Mouse (Mus musculus): ENCODE data around the gene Banf2. TPM values are rescaled to one million over a fixed set of nuclear protein-coding genes. Genes with fewer than 3 reads are reported as not detected.

Gene Banf2
- polyA plus RNA-seq, 1 experiment = not detected

GRCm38 (mm10) chr2:144072642-144073041 lies 39.8 kb downstream of the Banf2 start:
- TF ChIP-seq POLR2A (IDR thresholded peaks at IDR 0.05; ENCODE audit: low read depth, low read length) (no peak), CTCF (conservative IDR thresholded peaks at IDR 0.05; ENCODE audit: insufficient read depth, insufficient read length, low read depth, low read length) (no peak)
- no peaks in the 10 kb centered on the region for H3K36me3 ChIP-seq (ENCODE audit: control insufficient read depth, insufficient read depth, low read length)
- no peak overlapping the region for H3K27ac ChIP-seq (ENCODE audit: insufficient read depth, low read depth, low read length)
- no peaks in the 10 kb centered on the region for H3K27me3 ChIP-seq (replicated peaks; ENCODE audit: control insufficient read depth, insufficient read depth, low read length)
- 48% methylated on average over 7 of the region's 7 CpGs for WGBS
- no peaks in the 10 kb centered on the region for H3K4me1 ChIP-seq (ENCODE audit: control insufficient read depth, insufficient read depth, low read length)
- no peak overlapping the region for H3K4me3 ChIP-seq (ENCODE audit: insufficient read depth, low read depth, low read length)
- no peak for DNase-seq

- Histone ChIP-seq H3K27me3 (replicated peaks; ENCODE audit: control insufficient read depth, insufficient read depth, low read length) (no peaks in the 10 kb centered on the region), H3K36me3 (ENCODE audit: control insufficient read depth, insufficient read depth, low read length) (no peaks in the 10 kb centered on the region), H3K27ac (ENCODE audit: insufficient read depth, low read depth, low read length) (no peak overlapping the region), H3K4me3 (ENCODE audit: insufficient read depth, low read depth, low read length) (no peak overlapping the region), H3K4me1 (ENCODE audit: control insufficient read depth, insufficient read depth, low read length) (no peaks in the 10 kb centered on the region)
- no peak for DNase-seq
- no peak for TF ChIP-seq CTCF (conservative IDR thresholded peaks at IDR 0.05; ENCODE audit: insufficient read depth, insufficient read length, low read depth, low read length)
- no peak for TF ChIP-seq POLR2A (IDR thresholded peaks at IDR 0.05; ENCODE audit: low read depth, low read length)
- 98% methylated on average over 5 of the region's 5 CpGs for WGBS
These were observed 41.2 kb downstream of the Banf2 start for GRCm38 (mm10) chr2:144074059-144074458.

DNA sequence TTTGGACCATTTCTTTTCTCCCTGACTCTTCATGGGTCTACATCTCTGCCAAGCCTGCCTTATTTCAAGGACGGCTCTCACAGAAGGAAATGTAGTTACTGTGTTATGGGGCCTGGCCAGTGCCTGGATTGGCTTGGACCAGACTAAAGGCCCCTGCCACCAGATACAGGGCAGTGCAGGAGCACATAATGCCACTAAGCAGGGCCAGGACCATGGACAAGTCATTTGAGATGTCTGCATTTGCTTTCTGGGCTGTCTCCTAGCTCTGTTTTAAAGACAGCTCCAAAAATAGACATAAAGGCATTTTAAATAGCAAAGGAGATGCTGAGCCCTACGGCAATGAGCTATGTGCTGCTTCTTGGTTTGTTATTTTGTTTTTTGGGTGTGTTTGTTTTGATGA lies 43.8 kb downstream of the Banf2 start:
- no peaks in the 10 kb centered on the region for H3K27me3 ChIP-seq (replicated peaks; ENCODE audit: control insufficient read depth, insufficient read depth, low read length)
- H3K36me3 ChIP-seq (ENCODE audit: control insufficient read depth, insufficient read depth, low read length) = no peaks in the 10 kb centered on the region
- TF ChIP-seq CTCF (conservative IDR thresholded peaks at IDR 0.05; ENCODE audit: insufficient read depth, insufficient read length, low read depth, low read length) = no peak
- TF ChIP-seq POLR2A (IDR thresholded peaks at IDR 0.05; ENCODE audit: low read depth, low read length) = no peak
- H3K4me3 ChIP-seq (ENCODE audit: insufficient read depth, low read depth, low read length) = no peak overlapping the region
- H3K4me1 ChIP-seq (ENCODE audit: control insufficient read depth, insufficient read depth, low read length) = no peaks in the 10 kb centered on the region
- DNase-seq = no peak
- H3K27ac ChIP-seq (ENCODE audit: insufficient read depth, low read depth, low read length) = no peak overlapping the region
- WGBS = 80% methylated on average over 2 of the region's 2 CpGs

- TF ChIP-seq CTCF (conservative IDR thresholded peaks at IDR 0.05; ENCODE audit: insufficient read depth, insufficient read length, low read depth, low read length) = no peak
- TF ChIP-seq POLR2A (IDR thresholded peaks at IDR 0.05; ENCODE audit: low read depth, low read length) = no peak
- H3K4me1 ChIP-seq (ENCODE audit: control insufficient read depth, insufficient read depth, low read length) = no peaks in the 10 kb centered on the region
- WGBS = 66% methylated on average over 3 of the region's 3 CpGs
- no peak for DNase-seq
- no peaks in the 10 kb centered on the region for H3K27me3 ChIP-seq (replicated peaks; ENCODE audit: control insufficient read depth, insufficient read depth, low read length)
- H3K36me3 ChIP-seq (ENCODE audit: control insufficient read depth, insufficient read depth, low read length) = no peaks in the 10 kb centered on the region
- no peak overlapping the region for H3K4me3 ChIP-seq (ENCODE audit: insufficient read depth, low read depth, low read length)
- H3K27ac ChIP-seq (ENCODE audit: insufficient read depth, low read depth, low read length) = no peak overlapping the region
These were observed 46.0 kb downstream of the Banf2 start for GRCm38 (mm10) chr2:144078897-144079296.

- no peak overlapping the region for H3K4me3 ChIP-seq (ENCODE audit: insufficient read depth, low read depth, low read length)
These were observed 53.5 kb downstream of the Banf2 start for GRCm38 (mm10) chr2:144086183-144086847.

DNA sequence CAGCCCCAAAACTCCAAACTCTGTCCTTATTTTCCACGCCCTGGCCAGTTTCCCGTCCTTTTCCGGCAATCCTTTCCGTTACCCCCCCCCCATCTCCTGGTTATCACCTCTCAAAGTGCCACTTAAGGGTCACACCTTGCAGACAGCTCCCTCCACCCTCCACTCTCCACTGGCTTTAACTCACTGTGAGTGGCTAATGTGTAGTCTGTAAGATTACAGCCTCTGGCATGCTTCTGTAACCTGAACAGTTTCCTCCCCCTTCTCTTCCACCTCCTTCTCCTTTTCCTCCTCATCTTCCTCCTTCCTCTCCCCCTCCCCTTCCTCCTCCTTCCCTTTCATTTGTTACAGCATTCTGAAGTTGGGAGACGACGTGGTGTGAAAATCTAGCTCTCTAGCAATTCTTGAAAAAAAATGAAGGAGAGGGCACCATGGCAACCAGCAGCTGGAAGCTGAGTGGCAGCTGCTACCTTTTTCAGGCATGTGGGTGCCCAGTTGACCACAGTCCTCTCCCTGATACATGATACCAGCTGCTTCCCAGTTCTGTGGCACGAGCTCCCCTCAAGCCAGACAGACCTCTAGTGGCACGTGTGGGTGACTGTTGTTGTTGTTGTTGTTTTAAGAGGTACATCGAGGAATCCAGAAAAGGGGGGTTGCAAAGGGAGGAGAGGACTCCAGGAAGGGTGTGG lies 55.2 kb downstream of the Banf2 start:
- no peak for DNase-seq
- WGBS = 38% methylated on average over 9 of the region's 9 CpGs

More at GRCm38 (mm10) chr2:144086183-144086847, 53.5 kb downstream of the Banf2 start:
- no peaks in the 10 kb centered on the region for H3K36me3 ChIP-seq (ENCODE audit: control insufficient read depth, insufficient read depth, low read length)
- TF ChIP-seq POLR2A (IDR thresholded peaks at IDR 0.05; ENCODE audit: low read depth, low read length) (no peak), CTCF (conservative IDR thresholded peaks at IDR 0.05; ENCODE audit: insufficient read depth, insufficient read length, low read depth, low read length) (no peak)
- H3K27me3 ChIP-seq (replicated peaks; ENCODE audit: control insufficient read depth, insufficient read depth, low read length) = no peaks in the 10 kb centered on the region
- WGBS = 21% methylated on average over 18 of the region's 18 CpGs
- peak overlapping the region; percentile 61 for H3K27ac ChIP-seq (ENCODE audit: insufficient read depth, low read depth, low read length)
- peak; percentile 86 for DNase-seq
- peaks cover 5% of the 10 kb centered on the region; the same call in 1 of the 2 replicates for H3K4me1 ChIP-seq (ENCODE audit: control insufficient read depth, insufficient read depth, low read length)

DNA sequence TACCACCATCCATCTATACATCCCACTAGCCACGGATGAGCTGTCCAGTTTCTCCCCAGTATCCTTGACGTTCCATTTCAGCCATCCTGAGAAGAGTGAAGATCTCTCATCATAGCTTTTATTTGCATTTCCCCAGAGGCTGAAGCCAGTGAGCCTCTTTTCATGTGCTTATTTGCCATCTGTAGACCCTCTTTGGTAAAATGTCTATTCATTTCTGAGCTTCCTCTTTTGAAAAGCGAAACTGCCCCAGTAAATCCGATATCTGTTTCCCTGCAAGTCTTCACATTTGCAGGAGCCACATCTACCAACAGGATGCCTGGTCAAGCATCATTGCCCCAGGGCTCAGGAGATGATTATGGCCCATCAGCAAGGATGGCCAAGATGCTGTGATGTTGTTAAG lies 59.9 kb downstream of the Banf2 start:
- Histone ChIP-seq H3K36me3 (ENCODE audit: control insufficient read depth, insufficient read depth, low read length) (no peaks in the 10 kb centered on the region), H3K4me1 (ENCODE audit: control insufficient read depth, insufficient read depth, low read length) (no peaks in the 10 kb centered on the region), H3K4me3 (ENCODE audit: insufficient read depth, low read depth, low read length) (no peak overlapping the region), H3K27ac (ENCODE audit: insufficient read depth, low read depth, low read length) (no peak overlapping the region), H3K27me3 (replicated peaks; ENCODE audit: control insufficient read depth, insufficient read depth, low read length) (no peaks in the 10 kb centered on the region)
- DNase-seq = no peak
- WGBS = 75% methylated on average over 4 of the region's 4 CpGs
- TF ChIP-seq POLR2A (IDR thresholded peaks at IDR 0.05; ENCODE audit: low read depth, low read length) (no peak), CTCF (conservative IDR thresholded peaks at IDR 0.05; ENCODE audit: insufficient read depth, insufficient read length, low read depth, low read length) (no peak)

More for the DNA sequence above, 55.2 kb downstream of the Banf2 start:
- Histone ChIP-seq H3K4me3 (ENCODE audit: insufficient read depth, low read depth, low read length) (no peak overlapping the region), H3K4me1 (ENCODE audit: control insufficient read depth, insufficient read depth, low read length) (peaks cover 5% of the 10 kb centered on the region; the same call in 1 of the 2 replicates), H3K27ac (ENCODE audit: insufficient read depth, low read depth, low read length) (no peak overlapping the region), H3K36me3 (ENCODE audit: control insufficient read depth, insufficient read depth, low read length) (no peaks in the 10 kb centered on the region), H3K27me3 (replicated peaks; ENCODE audit: control insufficient read depth, insufficient read depth, low read length) (no peaks in the 10 kb centered on the region)
- TF ChIP-seq POLR2A (IDR thresholded peaks at IDR 0.05; ENCODE audit: low read depth, low read length) (no peak), CTCF (conservative IDR thresholded peaks at IDR 0.05; ENCODE audit: insufficient read depth, insufficient read length, low read depth, low read length) (no peak)
